Mouse (Mus musculus): ENCODE data around the gene Mpz.

- TF ChIP-seq CTCF (IDR thresholded peaks at IDR 0.05; ENCODE audit: borderline replicate concordance, insufficient read depth, low read depth, low read length) (no peak), POLR2A (IDR thresholded peaks at IDR 0.05; ENCODE audit: borderline replicate concordance, insufficient read depth, low read length) (no peak)
Observed at GRCm38 (mm10) chr1:171121839-171122238, 28.7 kb upstream of the Mpz start.

Measured in cerebellum, adult 2 months (tissue).